Mouse (Mus musculus): ENCODE measurements around the gene Fbxw8. TPM values are rescaled to one million over a fixed set of nuclear protein-coding genes. Genes with fewer than 3 reads are reported as not detected.

Fbxw8 gene
- polyA plus RNA-seq, 1 experiment from 2014 or later, result 27.6 TPM

- no peak for ATAC-seq (replicated peaks; ENCODE audit: low FRiP score)
- WGBS, result 72% methylated on average over 3 of the region's 3 CpGs
These were observed 119.5 kb downstream of the Fbxw8 start for GRCm38 (mm10) chr5:118035786-118036185.

GRCm38 (mm10) chr5:118034632-118035031 lies 120.6 kb downstream of the Fbxw8 start:
- no peak overlapping the region for H3K9ac ChIP-seq (ENCODE audit: low read length)
- ATAC-seq (replicated peaks; ENCODE audit: low FRiP score) (no peak), DNase-seq (ENCODE audit: low spot score) (no peak)
- H3K4me1 ChIP-seq (replicated peaks; ENCODE audit: control insufficient read depth, insufficient read depth, low read length), result peaks cover 4% of the 10 kb centered on the region; the same call in 1 of the 2 replicates
- no peak overlapping the region for H3K27ac ChIP-seq (ENCODE audit: low read depth, low read length)
- H3K9me3 ChIP-seq (ENCODE audit: control insufficient read depth, low read length), result no peaks in the 10 kb centered on the region
- 86% methylated on average over 1 of the region's 1 CpGs for WGBS
- H3K4me2 ChIP-seq (ENCODE audit: low read depth, low read length, severe bottlenecking), result no peak overlapping the region
- no peaks in the 10 kb centered on the region for H3K36me3 ChIP-seq (ENCODE audit: control insufficient read depth, insufficient read depth, low read length)
- H3K4me3 ChIP-seq (ENCODE audit: low read depth, low read length), result no peak overlapping the region
- peaks cover 6% of the 10 kb centered on the region; the same call in 1 of the 2 replicates for H3K27me3 ChIP-seq (ENCODE audit: control insufficient read depth, insufficient read depth, low read length)

More at GRCm38 (mm10) chr5:118035786-118036185, 119.5 kb downstream of the Fbxw8 start:
- H3K4me1 ChIP-seq (replicated peaks; ENCODE audit: control insufficient read depth, insufficient read depth, low read length), result peaks cover 4% of the 10 kb centered on the region; the same call in 1 of the 2 replicates
- H3K36me3 ChIP-seq (ENCODE audit: control insufficient read depth, insufficient read depth, low read length), result no peaks in the 10 kb centered on the region
- DNase-seq (ENCODE audit: low spot score), result no peak
- H3K9ac ChIP-seq (ENCODE audit: low read length), result no peak overlapping the region
- no peak overlapping the region for H3K4me3 ChIP-seq (ENCODE audit: low read depth, low read length)
- no peak overlapping the region for H3K27ac ChIP-seq (ENCODE audit: low read depth, low read length)
- H3K4me2 ChIP-seq (ENCODE audit: low read depth, low read length, severe bottlenecking), result no peak overlapping the region
- no peaks in the 10 kb centered on the region for H3K9me3 ChIP-seq (ENCODE audit: control insufficient read depth, low read length)
- no peaks in the 10 kb centered on the region for H3K27me3 ChIP-seq (ENCODE audit: control insufficient read depth, insufficient read depth, low read length)

GRCm38 (mm10) chr5:118033740-118034139 lies 121.5 kb downstream of the Fbxw8 start:
- WGBS, result 84% methylated on average over 6 of the region's 6 CpGs
- DNase-seq (ENCODE audit: low spot score) (no peak), ATAC-seq (replicated peaks; ENCODE audit: low FRiP score) (no peak)
- no peak overlapping the region for H3K4me2 ChIP-seq (ENCODE audit: low read depth, low read length, severe bottlenecking)
- no peak overlapping the region for H3K9ac ChIP-seq (ENCODE audit: low read length)
- H3K27ac ChIP-seq (ENCODE audit: low read depth, low read length), result no peak overlapping the region
- H3K4me1 ChIP-seq (replicated peaks; ENCODE audit: control insufficient read depth, insufficient read depth, low read length), result peaks cover 6% of the 10 kb centered on the region; the same call in 1 of the 2 replicates
- no peaks in the 10 kb centered on the region for H3K9me3 ChIP-seq (ENCODE audit: control insufficient read depth, low read length)
- no peak overlapping the region for H3K4me3 ChIP-seq (ENCODE audit: low read depth, low read length)
- peaks cover 14% of the 10 kb centered on the region for H3K27me3 ChIP-seq (ENCODE audit: control insufficient read depth, insufficient read depth, low read length)
- H3K36me3 ChIP-seq (ENCODE audit: control insufficient read depth, insufficient read depth, low read length), result no peaks in the 10 kb centered on the region

- Histone ChIP-seq H3K4me3 (ENCODE audit: low read depth, low read length) (no peak overlapping the region), H3K27ac (ENCODE audit: low read depth, low read length) (no peak overlapping the region), H3K9ac (ENCODE audit: low read length) (no peak overlapping the region), H3K9me3 (ENCODE audit: control insufficient read depth, low read length) (no peaks in the 10 kb centered on the region), H3K4me1 (replicated peaks; ENCODE audit: control insufficient read depth, insufficient read depth, low read length) (peaks cover 10% of the 10 kb centered on the region), H3K27me3 (ENCODE audit: control insufficient read depth, insufficient read depth, low read length) (peaks cover 18% of the 10 kb centered on the region), H3K4me2 (ENCODE audit: low read depth, low read length, severe bottlenecking) (no peak overlapping the region), H3K36me3 (ENCODE audit: control insufficient read depth, insufficient read depth, low read length) (no peaks in the 10 kb centered on the region)
- DNase-seq (ENCODE audit: low spot score), result no peak
- WGBS, result 81% methylated on average over 4 of the region's 4 CpGs
- ATAC-seq (replicated peaks; ENCODE audit: low FRiP score), result no peak
These were observed 121.9 kb downstream of the Fbxw8 start for GRCm38 (mm10) chr5:118033328-118033727.

GRCm38 (mm10) chr5:118031508-118031907 lies 123.8 kb downstream of the Fbxw8 start:
- Histone ChIP-seq H3K4me1 (replicated peaks; ENCODE audit: control insufficient read depth, insufficient read depth, low read length) (peaks cover 23% of the 10 kb centered on the region), H3K9me3 (ENCODE audit: control insufficient read depth, low read length) (no peaks in the 10 kb centered on the region), H3K27me3 (ENCODE audit: control insufficient read depth, insufficient read depth, low read length) (peaks cover 37% of the 10 kb centered on the region), H3K4me3 (ENCODE audit: low read depth, low read length) (no peak overlapping the region), H3K36me3 (ENCODE audit: control insufficient read depth, insufficient read depth, low read length) (no peaks in the 10 kb centered on the region), H3K9ac (ENCODE audit: low read length) (no peak overlapping the region), H3K27ac (ENCODE audit: low read depth, low read length) (no peak overlapping the region), H3K4me2 (ENCODE audit: low read depth, low read length, severe bottlenecking) (no peak overlapping the region)
- ATAC-seq (replicated peaks; ENCODE audit: low FRiP score) (no peak), DNase-seq (ENCODE audit: low spot score) (no peak)
- 41% methylated on average over 4 of the region's 4 CpGs for WGBS

- Histone ChIP-seq H3K36me3 (ENCODE audit: control insufficient read depth, insufficient read depth, low read length) (no peaks in the 10 kb centered on the region), H3K4me1 (replicated peaks; ENCODE audit: control insufficient read depth, insufficient read depth, low read length) (peaks cover 28% of the 10 kb centered on the region), H3K4me2 (ENCODE audit: low read depth, low read length, severe bottlenecking) (no peak overlapping the region), H3K4me3 (ENCODE audit: low read depth, low read length) (no peak overlapping the region), H3K27me3 (ENCODE audit: control insufficient read depth, insufficient read depth, low read length) (peaks cover 41% of the 10 kb centered on the region), H3K9me3 (ENCODE audit: control insufficient read depth, low read length) (no peaks in the 10 kb centered on the region), H3K27ac (ENCODE audit: low read depth, low read length) (no peak overlapping the region), H3K9ac (ENCODE audit: low read length) (no peak overlapping the region)
- WGBS, result 51% methylated on average over 5 of the region's 5 CpGs
- no peak for ATAC-seq (replicated peaks; ENCODE audit: low FRiP score)
- no peak for DNase-seq (ENCODE audit: low spot score)
These were observed 124.2 kb downstream of the Fbxw8 start for GRCm38 (mm10) chr5:118031059-118031458.

GRCm38 (mm10) chr5:118030022-118030675 lies 125.1 kb downstream of the Fbxw8 start:
- DNase-seq (ENCODE audit: low spot score) (no peak), ATAC-seq (replicated peaks; ENCODE audit: low FRiP score) (no peak)
- H3K27ac ChIP-seq (ENCODE audit: low read depth, low read length), result no peak overlapping the region
- no peaks in the 10 kb centered on the region for H3K36me3 ChIP-seq (ENCODE audit: control insufficient read depth, insufficient read depth, low read length)
- peaks cover 48% of the 10 kb centered on the region for H3K27me3 ChIP-seq (ENCODE audit: control insufficient read depth, insufficient read depth, low read length)
- no peaks in the 10 kb centered on the region for H3K9me3 ChIP-seq (ENCODE audit: control insufficient read depth, low read length)
- no peak overlapping the region for H3K9ac ChIP-seq (ENCODE audit: low read length)
- WGBS, result 91% methylated on average over 9 of the region's 9 CpGs
- H3K4me2 ChIP-seq (ENCODE audit: low read depth, low read length, severe bottlenecking), result no peak overlapping the region
- H3K4me1 ChIP-seq (replicated peaks; ENCODE audit: control insufficient read depth, insufficient read depth, low read length), result peaks cover 28% of the 10 kb centered on the region
- H3K4me3 ChIP-seq (ENCODE audit: low read depth, low read length), result no peak overlapping the region

- Histone ChIP-seq H3K4me2 (ENCODE audit: low read depth, low read length, severe bottlenecking) (peak overlapping the region; percentile 25; the same call in 1 of the 2 replicates), H3K4me1 (replicated peaks; ENCODE audit: control insufficient read depth, insufficient read depth, low read length) (peaks cover 28% of the 10 kb centered on the region), H3K27me3 (ENCODE audit: control insufficient read depth, insufficient read depth, low read length) (peaks cover 48% of the 10 kb centered on the region), H3K9ac (ENCODE audit: low read length) (no peak overlapping the region), H3K4me3 (ENCODE audit: low read depth, low read length) (peak overlapping the region; percentile 11), H3K9me3 (ENCODE audit: control insufficient read depth, low read length) (no peaks in the 10 kb centered on the region), H3K27ac (ENCODE audit: low read depth, low read length) (no peak overlapping the region), H3K36me3 (ENCODE audit: control insufficient read depth, insufficient read depth, low read length) (no peaks in the 10 kb centered on the region)
- 4% methylated on average over 10 of the region's 10 CpGs for WGBS
- no peak for DNase-seq (ENCODE audit: low spot score)
- no peak for ATAC-seq (replicated peaks; ENCODE audit: low FRiP score)
These were observed 125.8 kb downstream of the Fbxw8 start for GRCm38 (mm10) chr5:118029420-118029819.

GRCm38 (mm10) chr5:118029035-118029408 lies 126.2 kb downstream of the Fbxw8 start:
- Histone ChIP-seq H3K4me2 (ENCODE audit: low read depth, low read length, severe bottlenecking) (peak overlapping the region; percentile 25; the same call in 1 of the 2 replicates), H3K4me3 (ENCODE audit: low read depth, low read length) (peak overlapping the region; percentile 62), H3K9me3 (ENCODE audit: control insufficient read depth, low read length) (no peaks in the 10 kb centered on the region), H3K9ac (ENCODE audit: low read length) (no peak overlapping the region), H3K27me3 (ENCODE audit: control insufficient read depth, insufficient read depth, low read length) (peaks cover 48% of the 10 kb centered on the region), H3K4me1 (replicated peaks; ENCODE audit: control insufficient read depth, insufficient read depth, low read length) (peaks cover 28% of the 10 kb centered on the region), H3K36me3 (ENCODE audit: control insufficient read depth, insufficient read depth, low read length) (no peaks in the 10 kb centered on the region), H3K27ac (ENCODE audit: low read depth, low read length) (no peak overlapping the region)
- DNase-seq (ENCODE audit: low spot score), result no peak
- 10% methylated on average over 12 of the region's 12 CpGs for WGBS
- 0 out of 2 replicates have a peak, but pooled peaks have one; percentile 31 for ATAC-seq (replicated peaks; ENCODE audit: low FRiP score)

Measured in forebrain, embryonic 11.5 days (tissue).